Mouse (Mus musculus) heart, adult 18-20 months (tissue): Measurements from ENCODE around the gene Fxn. TPM values are rescaled to one million over a fixed set of nuclear protein-coding genes. Genes with fewer than 3 reads are reported as not detected.
"Not testable (repeated sequence)": the region's sequence is repeated elsewhere in the genome, so short reads cannot be mapped to it uniquely, and the experiment has no call there.

Experiments
- DNase-seq, 2 experiments: peaks; one replicate each; pipeline ENCODE4 v3.0.0; 2021 to 2022; ENCODE audit warnings: mixed read lengths in 1 of 2
- total RNA-seq, 2 experiments: library from RNA; stranded (reverse); gene quantifications; 2 replicates each; pipeline ENCODE4 v1.2.3; 2021

Fxn gene
- total RNA-seq, 2 experiments from 2014 or later: 26.1 to 30.0 TPM

GRCm38 (mm10) chr19:24241799-24242546 lies 38.4 kb downstream of the Fxn start:
- DNase-seq: no peak

- DNase-seq: no peak
Observed at GRCm38 (mm10) chr19:24241271-24241670, 39.1 kb downstream of the Fxn start.

GRCm38 (mm10) chr19:24238011-24238410 lies 42.4 kb downstream of the Fxn start:
- DNase-seq: no peak

- not testable (repeated sequence) for DNase-seq
Observed at GRCm38 (mm10) chr19:24232356-24232755, 48.0 kb downstream of the Fxn start.

- peak; percentile 64 to 76 for DNase-seq
Observed at GRCm38 (mm10) chr19:24225305-24225696, 55.1 kb downstream of the Fxn start.

- DNase-seq: peak; percentile 78 to 82
Observed at GRCm38 (mm10) chr19:24224500-24225304, 55.7 kb downstream of the Fxn start, which contains the start of gene Tjp2. Tjp2 (minus strand) TSS chr19:24225030.

- peak in 1 of 2 experiments; percentile 29 for DNase-seq
Observed at GRCm38 (mm10) chr19:24223851-24224251, 56.6 kb downstream of the Fxn start.

- no peak for DNase-seq
Observed at GRCm38 (mm10) chr19:24221455-24221854, 59.0 kb downstream of the Fxn start.

- peak in 1 of 2 experiments; percentile 22 for DNase-seq
Observed at GRCm38 (mm10) chr19:24220795-24221445, 59.5 kb downstream of the Fxn start.

GRCm38 (mm10) chr19:24219011-24219410 lies 61.4 kb downstream of the Fxn start:
- DNase-seq: no peak

GRCm38 (mm10) chr19:24218291-24218690 lies 62.1 kb downstream of the Fxn start:
- DNase-seq: no peak

GRCm38 (mm10) chr19:24217851-24218250 lies 62.6 kb downstream of the Fxn start:
- DNase-seq: no peak

- DNase-seq: no peak
Observed at GRCm38 (mm10) chr19:24216771-24217170, 63.6 kb downstream of the Fxn start.

- DNase-seq: no peak
Observed at GRCm38 (mm10) chr19:24214939-24215338, 65.5 kb downstream of the Fxn start.

- no peak for DNase-seq
Observed at GRCm38 (mm10) chr19:24213299-24213698, 67.1 kb downstream of the Fxn start.

- DNase-seq: peak; percentile 51 to 55
Observed at GRCm38 (mm10) chr19:24212552-24213249, 67.7 kb downstream of the Fxn start.

Other genes with a start within 250 kb of the Fxn start
- gene Fam189a2, start 249.6 kb downstream of the Fxn start, total RNA-seq: 10 to 100 TPM; 55.3 to 60.9 TPM
- gene Tjp2, start 55.6 kb downstream of the Fxn start, total RNA-seq: 10 to 100 TPM; 13.3 to 15.3 TPM
- 10 to 100 TPM; 26.3 to 27.6 TPM for gene Fam122a, start 196.8 kb upstream of the Fxn start, total RNA-seq